Mouse (Mus musculus): ENCODE data around the gene Sdhaf1. TPM values are rescaled to one million over a fixed set of nuclear protein-coding genes. Genes with fewer than 3 reads are reported as not detected.

The Sdhaf1 gene
- total RNA-seq, 2 experiments from 2014 or later = 9.0 to 10.5 TPM

GRCm38 (mm10) chr7:30295103-30295502, 28.6 kb downstream of the Sdhaf1 start:
- peak; percentile 34; the same call in 1 of the 2 replicates for ATAC-seq (replicated peaks; ENCODE audit: poor library complexity)

GRCm38 (mm10) chr7:30294296-30294695, 29.4 kb downstream of the Sdhaf1 start:
- no peak for ATAC-seq (replicated peaks; ENCODE audit: poor library complexity)

DNA sequence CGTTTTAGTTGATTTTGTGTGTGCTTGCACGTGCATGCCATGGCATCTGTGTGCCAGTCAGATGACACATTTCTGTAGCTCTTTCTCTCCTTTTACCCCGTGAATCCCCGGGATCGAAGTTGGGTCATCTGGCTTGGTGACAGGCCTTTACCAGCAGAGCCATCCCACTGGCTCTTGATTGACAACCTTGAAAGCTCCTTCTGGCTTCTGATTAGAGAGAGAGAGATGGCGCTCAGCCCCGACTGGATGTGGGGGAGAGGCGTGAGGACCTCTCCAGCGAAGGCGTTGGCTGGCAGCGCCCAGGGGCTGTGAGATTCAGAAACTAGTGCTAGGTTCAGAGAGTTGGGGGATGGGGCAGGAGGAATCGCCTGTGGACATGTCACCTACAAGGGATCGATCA, 29.9 kb downstream of the Sdhaf1 start:
- ATAC-seq (replicated peaks; ENCODE audit: poor library complexity) = no peak

- ATAC-seq (replicated peaks; ENCODE audit: poor library complexity) = no peak
Measured at GRCm38 (mm10) chr7:30291215-30292131, 32.2 kb downstream of the Sdhaf1 start, which contains the start of gene Clip3. TSS of gene Clip3 (plus strand) at chr7:30291728.

GRCm38 (mm10) chr7:30289714-30290399, 33.8 kb downstream of the Sdhaf1 start:
- ATAC-seq (replicated peaks; ENCODE audit: poor library complexity) = no peak

DNA sequence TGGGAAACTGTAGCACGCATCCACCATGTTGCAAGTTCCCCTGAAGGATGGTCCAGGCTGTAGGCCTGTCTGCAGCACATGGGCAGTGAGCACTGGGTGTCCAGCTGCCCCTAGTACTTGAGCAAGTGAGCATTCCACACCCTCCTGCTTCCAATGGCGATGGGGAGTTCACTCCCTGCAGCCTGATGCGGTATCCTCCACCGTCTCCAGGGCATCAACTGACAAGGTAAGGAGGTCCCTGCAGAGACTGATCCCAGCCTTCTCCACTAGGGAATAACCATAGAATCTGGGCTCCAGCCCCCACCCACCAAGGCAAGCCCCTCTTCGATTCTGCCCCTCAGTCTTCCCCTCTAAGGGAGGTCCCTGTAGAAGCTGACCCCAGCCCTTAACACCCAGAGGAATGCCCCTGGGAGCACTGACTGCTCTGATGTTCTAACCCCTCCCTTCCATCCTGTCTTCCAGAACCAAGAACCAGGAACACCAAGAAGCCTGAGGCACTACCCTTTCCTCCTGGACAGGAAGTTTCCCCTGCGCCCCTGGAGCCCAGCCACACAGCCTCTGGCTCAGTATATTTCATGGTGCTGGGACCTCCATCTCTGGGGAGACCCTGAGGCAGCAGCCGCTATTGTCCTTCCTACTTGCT, 34.5 kb downstream of the Sdhaf1 start:
- no peak for ATAC-seq (replicated peaks; ENCODE audit: poor library complexity)

DNA sequence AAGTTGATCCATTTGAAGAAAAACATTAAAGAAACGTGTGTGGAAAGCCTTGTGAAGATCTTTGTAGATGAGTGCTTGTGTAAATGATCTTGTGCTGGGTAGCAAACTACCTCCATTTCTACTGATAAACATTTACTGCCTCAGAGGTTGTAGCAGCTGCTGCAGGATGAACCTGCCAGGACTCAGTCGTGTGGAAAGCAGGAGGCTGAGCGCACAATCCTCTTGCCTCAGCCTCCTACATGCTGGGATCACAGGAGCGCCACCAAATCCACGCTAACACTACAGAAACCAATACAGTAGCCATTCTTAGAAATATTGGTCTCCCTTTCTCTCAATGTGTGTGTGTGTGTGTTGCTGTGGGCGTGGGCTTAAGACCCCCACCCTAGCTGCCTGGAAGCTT, 35.6 kb downstream of the Sdhaf1 start:
- no peak for ATAC-seq (replicated peaks; ENCODE audit: poor library complexity)

GRCm38 (mm10) chr7:30286701-30287410, 36.8 kb downstream of the Sdhaf1 start:
- ATAC-seq (replicated peaks; ENCODE audit: poor library complexity) = no peak

DNA sequence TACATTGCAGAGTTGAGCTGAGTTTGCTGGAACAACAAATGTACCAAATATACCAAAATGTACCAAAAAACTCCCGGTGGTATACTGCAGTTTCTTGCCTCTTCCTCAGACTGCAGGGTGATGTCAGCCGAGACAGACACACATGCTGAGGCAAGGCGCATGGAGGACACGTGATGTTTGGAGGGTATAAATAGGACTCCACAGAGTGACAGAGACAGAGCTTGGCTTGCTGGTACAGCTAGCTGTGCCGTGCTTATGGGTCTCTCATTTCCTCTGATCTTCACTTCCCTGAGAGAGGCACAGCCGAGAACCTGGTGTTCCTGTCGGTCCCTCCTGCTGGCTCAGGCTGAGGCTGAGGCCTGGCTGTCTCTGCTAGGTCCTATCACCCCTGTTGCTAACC, 41.0 kb downstream of the Sdhaf1 start:
- no peak for ATAC-seq (replicated peaks; ENCODE audit: poor library complexity)

DNA sequence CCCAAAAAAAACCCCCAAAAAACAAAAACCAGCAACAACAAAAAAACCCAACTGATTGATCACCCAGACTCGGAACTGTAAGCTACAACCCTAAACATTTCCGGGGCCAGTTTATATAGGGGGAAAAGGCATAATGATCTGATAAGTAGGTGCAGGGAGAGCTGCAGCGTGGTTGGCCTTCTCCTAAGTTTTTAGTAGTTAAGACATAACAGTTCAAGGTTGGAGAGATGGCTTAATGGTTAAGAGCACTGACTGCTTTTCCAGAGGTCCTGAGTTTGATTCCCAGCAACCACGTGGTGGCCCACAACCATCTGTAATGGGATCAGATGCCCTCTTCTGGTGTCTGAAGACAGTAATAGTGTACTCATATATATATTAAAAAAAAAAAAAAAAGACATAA, 42.2 kb downstream of the Sdhaf1 start:
- no peak for ATAC-seq (replicated peaks; ENCODE audit: poor library complexity)

DNA sequence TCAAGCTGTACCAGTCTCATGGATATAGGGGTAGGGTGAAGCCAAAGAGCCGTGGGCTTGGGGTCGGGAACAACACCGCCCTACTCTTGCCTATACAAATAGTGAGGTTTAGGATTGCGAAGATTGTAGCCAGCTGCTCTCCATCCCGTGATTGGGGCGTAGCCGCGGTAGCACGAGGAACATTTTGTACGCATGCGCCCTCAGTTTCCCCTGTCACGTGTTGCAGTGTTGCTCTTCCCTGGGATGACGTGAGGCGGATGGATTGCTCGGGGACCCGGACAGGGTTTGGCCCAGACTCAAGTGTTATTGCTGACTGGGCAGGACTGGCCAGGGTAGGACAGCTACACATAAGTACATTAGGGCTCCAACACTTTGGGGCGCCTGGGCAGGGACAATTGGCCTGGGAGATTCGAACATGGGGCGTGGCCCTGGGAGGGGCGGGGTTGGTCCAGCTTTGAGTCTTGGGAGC, 43.0 kb downstream of the Sdhaf1 start:
- ATAC-seq (replicated peaks; ENCODE audit: poor library complexity) = peak; percentile 49

DNA sequence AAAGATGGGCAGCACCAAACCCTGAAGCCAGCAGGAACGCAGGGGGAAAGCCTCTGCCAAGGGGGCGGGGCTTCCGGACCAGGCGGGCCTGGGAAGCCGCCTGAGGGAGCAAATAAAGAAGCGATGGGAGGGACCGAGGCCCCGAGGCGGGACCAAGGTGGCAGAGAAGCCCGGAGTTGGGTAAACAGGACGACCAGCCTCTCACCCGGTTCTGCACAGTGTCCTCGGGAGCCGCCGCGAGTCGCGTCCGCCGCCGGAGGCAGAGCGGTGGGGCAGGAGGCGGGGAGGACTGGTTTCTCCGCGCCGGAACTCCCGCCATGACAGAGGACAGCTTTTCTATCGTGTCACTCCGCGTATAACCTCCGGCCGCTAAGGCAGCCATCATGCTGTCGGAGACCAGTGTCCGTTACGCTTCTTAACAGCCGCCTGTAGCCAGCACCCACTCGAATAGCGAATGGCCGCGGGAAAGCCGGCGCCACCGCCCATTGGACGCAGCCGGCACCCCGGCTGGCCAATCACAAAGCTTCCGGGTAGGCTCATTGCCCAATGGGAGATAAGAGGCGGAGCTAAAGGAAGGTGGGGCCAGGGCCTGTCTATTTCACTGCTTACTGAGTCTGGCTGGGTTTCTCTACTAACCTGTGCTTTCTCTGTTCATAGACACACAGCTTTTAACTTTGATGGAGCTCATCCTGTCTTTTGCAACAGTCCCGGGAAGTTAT, 43.6 kb downstream of the Sdhaf1 start, which contains the start of the genes Thap8 and Wdr62:
Gene Thap8 (plus strand): TSS at position 144 of the 719 bp plus-strand sequence.
Gene Wdr62 (minus strand): TSS at position 469 of the 719 bp plus-strand sequence.
- peak; percentile 91 for ATAC-seq (replicated peaks; ENCODE audit: poor library complexity)

GRCm38 (mm10) chr7:30279536-30279935, 44.2 kb downstream of the Sdhaf1 start:
- ATAC-seq (replicated peaks; ENCODE audit: poor library complexity) = 0 out of 2 replicates have a peak, but pooled peaks have one; percentile 38

DNA sequence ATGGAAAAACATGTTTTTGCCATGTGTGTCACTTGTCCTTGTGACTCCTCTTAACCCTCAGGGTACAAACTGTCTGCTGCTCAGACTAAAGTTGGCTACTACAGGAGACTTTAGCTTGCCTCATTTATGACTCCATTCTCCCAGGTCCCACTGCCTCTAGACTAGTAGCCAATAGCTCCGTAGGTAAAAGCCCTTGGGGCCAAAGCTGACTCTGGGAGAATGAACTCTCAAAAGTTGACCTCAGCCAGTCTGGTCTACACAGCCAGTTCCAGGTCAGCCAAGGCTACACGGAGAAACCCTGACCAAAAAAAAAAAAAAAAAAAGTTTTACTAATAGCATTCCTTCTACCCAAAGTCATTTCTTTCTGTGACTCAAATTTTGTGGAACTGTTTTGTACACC, 44.8 kb downstream of the Sdhaf1 start:
- ATAC-seq (replicated peaks; ENCODE audit: poor library complexity) = no peak

DNA sequence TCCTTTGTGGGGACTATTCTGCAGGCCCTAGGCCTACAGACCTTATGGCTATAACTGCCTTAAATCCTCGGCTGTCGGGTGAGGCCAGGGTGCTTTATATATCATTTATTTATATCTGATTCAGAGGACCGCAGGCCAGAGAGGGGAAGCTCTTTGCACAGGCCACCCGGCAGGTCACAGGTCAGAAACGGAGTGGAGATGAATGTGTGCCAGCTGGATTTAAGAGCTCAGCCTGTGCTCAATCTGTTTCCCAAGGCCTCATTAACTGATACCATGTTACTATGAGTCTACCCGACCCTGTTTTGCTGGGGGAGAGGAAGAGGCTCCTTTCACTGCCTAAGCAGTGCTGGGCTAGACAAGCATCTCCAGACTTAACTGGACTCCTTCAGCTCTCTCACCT, 49.3 kb downstream of the Sdhaf1 start:
- ATAC-seq (replicated peaks; ENCODE audit: poor library complexity) = no peak

Other genes with a start within 250 kb of the Sdhaf1 start
Only the 30 nearest of the 32 such genes appear.
- gene Gm26920, start 233.5 kb downstream of the Sdhaf1 start, total RNA-seq (2015) = not detected in 2 replicates
- gene Gm26920, start 233.5 kb downstream of the Sdhaf1 start, total RNA-seq (2017) = not detected in 2 replicates
- gene Zfp566, start 233.4 kb downstream of the Sdhaf1 start, total RNA-seq (2015) = 9.2 and 11.8 TPM in 2 replicates
- 4.2 and 5.5 TPM in 2 replicates for gene Zfp566, start 233.4 kb downstream of the Sdhaf1 start, total RNA-seq (2017)
- 33.1 and 34.6 TPM in 2 replicates for gene Zfp260, start 229.1 kb downstream of the Sdhaf1 start, total RNA-seq (2015)
- 26.4 and 35.4 TPM in 2 replicates for gene Zfp260, start 229.1 kb downstream of the Sdhaf1 start, total RNA-seq (2017)
- gene Zfp382, start 202.0 kb downstream of the Sdhaf1 start, total RNA-seq (2015) = 2.7 and 4.2 TPM in 2 replicates
- 7.1 and 8.2 TPM in 2 replicates for gene Zfp382, start 202.0 kb downstream of the Sdhaf1 start, total RNA-seq (2017)
- 62.2 and 64.3 TPM in 2 replicates for gene Zfp146, start 154.1 kb downstream of the Sdhaf1 start, total RNA-seq (2015)
- 88.0 and 101 TPM in 2 replicates for gene Zfp146, start 154.1 kb downstream of the Sdhaf1 start, total RNA-seq (2017)
- 0.98 TPM in 1 of 2 replicates, not detected in the other for gene Cox7a1, start 139.8 kb downstream of the Sdhaf1 start, total RNA-seq (2015)
- gene Cox7a1, start 139.8 kb downstream of the Sdhaf1 start, total RNA-seq (2017) = 3.3 and 7.0 TPM in 2 replicates
- 319 and 322 TPM in 2 replicates for gene Capns1, start 125.1 kb downstream of the Sdhaf1 start, total RNA-seq (2015)
- gene Capns1, start 125.1 kb downstream of the Sdhaf1 start, total RNA-seq (2017) = 165 and 206 TPM in 2 replicates
- gene Polr2i, start 91.9 kb downstream of the Sdhaf1 start, total RNA-seq (2015) = 75.7 and 78.4 TPM in 2 replicates
- gene Polr2i, start 91.9 kb downstream of the Sdhaf1 start, total RNA-seq (2017) = 60.6 and 69.9 TPM in 2 replicates
- 95.9 and 112 TPM in 2 replicates for gene Tbcb, start 91.6 kb downstream of the Sdhaf1 start, total RNA-seq (2015)
- gene Tbcb, start 91.6 kb downstream of the Sdhaf1 start, total RNA-seq (2017) = 27.6 and 37.1 TPM in 2 replicates
- 0.32 TPM in 1 of 2 replicates, not detected in the other for gene Ovol3, start 88.2 kb downstream of the Sdhaf1 start, total RNA-seq (2015)
- gene Ovol3, start 88.2 kb downstream of the Sdhaf1 start, total RNA-seq (2017) = 0.12 TPM in 1 of 2 replicates, not detected in the other
- 0.39 TPM in 1 of 2 replicates, not detected in the other for gene Thap8, start 43.8 kb downstream of the Sdhaf1 start, total RNA-seq (2015)
- gene Thap8, start 43.8 kb downstream of the Sdhaf1 start, total RNA-seq (2017) = 0.33 and 0.34 TPM in 2 replicates
- 14.7 and 22.8 TPM in 2 replicates for gene Wdr62, start 43.5 kb downstream of the Sdhaf1 start, total RNA-seq (2015)
- 7.8 and 11.5 TPM in 2 replicates for gene Wdr62, start 43.5 kb downstream of the Sdhaf1 start, total RNA-seq (2017)
- gene Clip3, start 32.2 kb downstream of the Sdhaf1 start, total RNA-seq (2015) = not detected in 2 replicates
- gene Clip3, start 32.2 kb downstream of the Sdhaf1 start, total RNA-seq (2017) = not detected in 2 replicates
- 17.8 and 21.9 TPM in 2 replicates for gene Alkbh6, start 15.2 kb downstream of the Sdhaf1 start, total RNA-seq (2015)
- 34.2 and 41.8 TPM in 2 replicates for gene Alkbh6, start 15.2 kb downstream of the Sdhaf1 start, total RNA-seq (2017)
- 0.24 and 0.25 TPM in 2 replicates for gene Syne4, start 9.1 kb downstream of the Sdhaf1 start, total RNA-seq (2015)
- 2.0 TPM in 1 of 2 replicates, not detected in the other for gene Syne4, start 9.1 kb downstream of the Sdhaf1 start, total RNA-seq (2017)
- 0.47 TPM in 1 of 2 replicates, not detected in the other for gene E130208F15Rik, start 2.2 kb downstream of the Sdhaf1 start, total RNA-seq (2015)
- gene E130208F15Rik, start 2.2 kb downstream of the Sdhaf1 start, total RNA-seq (2017) = 1.6 and 2.0 TPM in 2 replicates
- gene Lrfn3, start 38.9 kb upstream of the Sdhaf1 start, total RNA-seq (2015) = not detected in 2 replicates
- not detected in 2 replicates for gene Lrfn3, start 38.9 kb upstream of the Sdhaf1 start, total RNA-seq (2017)
- gene Tyrobp, start 89.9 kb upstream of the Sdhaf1 start, total RNA-seq (2015) = 406 and 473 TPM in 2 replicates
- 229 and 322 TPM in 2 replicates for gene Tyrobp, start 89.9 kb upstream of the Sdhaf1 start, total RNA-seq (2017)
- 28.1 and 30.3 TPM in 2 replicates for gene Hcst, start 96.0 kb upstream of the Sdhaf1 start, total RNA-seq (2015)
- 10.0 and 12.7 TPM in 2 replicates for gene Hcst, start 96.0 kb upstream of the Sdhaf1 start, total RNA-seq (2017)
- 14.1 and 24.0 TPM in 2 replicates for gene Nfkbid, start 97.8 kb upstream of the Sdhaf1 start, total RNA-seq (2015)
- 5.3 and 13.7 TPM in 2 replicates for gene Nfkbid, start 97.8 kb upstream of the Sdhaf1 start, total RNA-seq (2017)
- gene Aplp1, start 121.6 kb upstream of the Sdhaf1 start, total RNA-seq (2015) = not detected in 2 replicates
- not detected in 2 replicates for gene Aplp1, start 121.6 kb upstream of the Sdhaf1 start, total RNA-seq (2017)
- not detected in 2 replicates for gene Kirrel2, start 133.8 kb upstream of the Sdhaf1 start, total RNA-seq (2015)
- gene Kirrel2, start 133.8 kb upstream of the Sdhaf1 start, total RNA-seq (2017) = not detected in 2 replicates
- gene Nphs1, start 134.4 kb upstream of the Sdhaf1 start, total RNA-seq (2015) = 0.27 TPM in 1 of 2 replicates, not detected in the other
- 0.58 and 0.95 TPM in 2 replicates for gene Nphs1, start 134.4 kb upstream of the Sdhaf1 start, total RNA-seq (2017)
- not detected in 2 replicates for gene Prodh2, start 169.7 kb upstream of the Sdhaf1 start, total RNA-seq (2015)
- not detected in 2 replicates for gene Prodh2, start 169.7 kb upstream of the Sdhaf1 start, total RNA-seq (2017)
- 4.5 and 5.8 TPM in 2 replicates for gene Arhgap33, start 211.2 kb upstream of the Sdhaf1 start, total RNA-seq (2015)
- gene Arhgap33, start 211.2 kb upstream of the Sdhaf1 start, total RNA-seq (2017) = 1.4 and 2.0 TPM in 2 replicates
- gene Hspb6, start 228.3 kb upstream of the Sdhaf1 start, total RNA-seq (2015) = 11.7 and 12.2 TPM in 2 replicates
- 3.5 and 4.4 TPM in 2 replicates for gene Hspb6, start 228.3 kb upstream of the Sdhaf1 start, total RNA-seq (2017)
- gene Proser3, start 228.4 kb upstream of the Sdhaf1 start, total RNA-seq (2015) = 11.5 and 16.3 TPM in 2 replicates
- gene Proser3, start 228.4 kb upstream of the Sdhaf1 start, total RNA-seq (2017) = 1.8 and 4.7 TPM in 2 replicates
- gene Lin37, start 235.9 kb upstream of the Sdhaf1 start, total RNA-seq (2015) = 54.8 and 67.5 TPM in 2 replicates
- 27.2 and 39.8 TPM in 2 replicates for gene Lin37, start 235.9 kb upstream of the Sdhaf1 start, total RNA-seq (2017)
- gene U2af1l4, start 239.4 kb upstream of the Sdhaf1 start, total RNA-seq (2015) = 21.4 and 23.4 TPM in 2 replicates
- gene U2af1l4, start 239.4 kb upstream of the Sdhaf1 start, total RNA-seq (2017) = 86.9 and 96.7 TPM in 2 replicates
- 2.2 and 3.7 TPM in 2 replicates for gene Gm49396, start 239.4 kb upstream of the Sdhaf1 start, total RNA-seq (2015)
- 3.4 and 3.9 TPM in 2 replicates for gene Gm49396, start 239.4 kb upstream of the Sdhaf1 start, total RNA-seq (2017)

Measured in megakaryocyte progenitor cell, adult 5-6 weeks (primary cell).